Mouse (Mus musculus) heart, postnatal 0 days (tissue): ENCODE measurements at regions not wholly inside any gene's neighbourhood (a gene's known extent, or its start where the extent isn't known, plus 50 kb on each side); places are given as distances from the start of the nearest gene placed in this dataset.

Source experiments
- CTCF ChIP-seq: IDR thresholded peaks from 2 replicates; pipeline ENCODE4 v1.5.1; 2016; ENCODE audit warnings: antibody characterized with exemption, control low read depth, low read depth
- EP300 ChIP-seq: IDR thresholded peaks from 2 replicates; pipeline ENCODE4 v1.6.1; 2016; ENCODE audit warnings: antibody characterized with exemption, low read depth

- TF ChIP-seq CTCF (no peak), EP300 (no peak)
Observed at GRCm38 (mm10) chr3:156199749-156200467, 361.7 kb upstream of the Negr1 start.
